Mouse (Mus musculus): ENCODE results near the gene Il1rl1.

GRCm38 (mm10) chr1:40418512-40418911, 10.9 kb upstream of the Il1rl1 start:
- no peak for TF ChIP-seq POLR2A (IDR thresholded peaks at IDR 0.05; ENCODE audit: low read depth, low read length)
- no peak for TF ChIP-seq CTCF (IDR thresholded peaks at IDR 0.05; ENCODE audit: extremely low read depth, insufficient read depth, insufficient read length, insufficient replicate concordance)

All from spleen, adult 2 months (tissue).